Mouse (Mus musculus) adrenal gland, adult 10 weeks (tissue): ENCODE measurements around the gene Tvp23b. TPM values are rescaled to one million over a fixed set of nuclear protein-coding genes. Genes with fewer than 3 reads are reported as not detected.

Experiments
- polyA plus RNA-seq: library from polyadenylated mRNA; stranded (reverse); fragments of 350-450 nt; fragmentation: Illumina TruSeq; extraction: RNeasy Lipid Tissue Mini Kit (QIAGEN cat#74804); gene quantifications from one replicate; pipeline ENCODE4 v1.2.3, GENCODE M21; 2014; ENCODE audit warnings: low read depth, low replicate concordance

Tvp23b gene
- polyA plus RNA-seq, result 139 TPM

GRCm38 (mm10) chr11:62879220-62880048, at the start of gene Tvp23b:
Tvp23b (plus strand) TSS chr11:62879455.

GRCm38 (mm10) chr11:62846961-62847654, 32.1 kb upstream of the Tvp23b start, which contains the start of gene Fbxw10:
Fbxw10 (plus strand) TSS chr11:62847069.

DNA sequence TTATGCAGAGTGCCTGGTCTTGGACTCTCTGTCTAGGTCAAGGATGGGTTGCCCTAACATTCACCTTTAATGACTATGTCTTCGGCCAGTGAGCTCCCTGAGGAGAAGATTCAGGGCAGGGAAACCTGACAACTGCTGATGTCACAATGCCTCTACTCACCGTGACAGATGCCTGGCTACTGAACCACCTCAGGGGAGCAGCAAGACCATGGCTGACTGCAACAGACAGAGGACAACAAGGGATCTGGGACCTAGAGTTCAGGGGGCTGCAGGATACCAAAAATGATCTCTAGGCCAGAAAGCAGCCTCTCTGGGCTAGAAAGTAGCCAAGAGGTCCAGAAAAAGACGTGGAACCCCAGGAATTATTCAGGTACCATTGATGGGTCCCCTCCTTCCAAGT, 71.8 kb downstream of the Tvp23b start, which contains the start of gene Cdrt4:
Gene Cdrt4 (plus strand): TSS at position 182 of the 400 bp plus-strand sequence.

Other genes starting within 250 kb of the Tvp23b start
- gene Lrrc75a, start 230.9 kb upstream of the Tvp23b start, polyA plus RNA-seq, result 42.9 TPM
- gene Mmgt2, start 230.8 kb upstream of the Tvp23b start, polyA plus RNA-seq, result 34.5 TPM
- 5.1 TPM for gene Zfp287, start 147.6 kb upstream of the Tvp23b start, polyA plus RNA-seq
- not detected for gene Gm10428, start 126.4 kb upstream of the Tvp23b start, polyA plus RNA-seq
- 3.1 TPM for gene Zfp286, start 90.0 kb upstream of the Tvp23b start, polyA plus RNA-seq
- 4.7 TPM for gene Trim16, start 59.2 kb upstream of the Tvp23b start, polyA plus RNA-seq
- gene Fbxw10, start 32.4 kb upstream of the Tvp23b start, polyA plus RNA-seq, result not detected
- gene Cdrt4, start 71.7 kb downstream of the Tvp23b start, polyA plus RNA-seq, result not detected
- gene Tekt3, start 182.2 kb downstream of the Tvp23b start, polyA plus RNA-seq, result not detected
- 250 TPM for gene Pmp22, start 249.5 kb downstream of the Tvp23b start, polyA plus RNA-seq